Mouse (Mus musculus): ENCODE results near the gene Mthfsd.

The Mthfsd gene

DNA sequence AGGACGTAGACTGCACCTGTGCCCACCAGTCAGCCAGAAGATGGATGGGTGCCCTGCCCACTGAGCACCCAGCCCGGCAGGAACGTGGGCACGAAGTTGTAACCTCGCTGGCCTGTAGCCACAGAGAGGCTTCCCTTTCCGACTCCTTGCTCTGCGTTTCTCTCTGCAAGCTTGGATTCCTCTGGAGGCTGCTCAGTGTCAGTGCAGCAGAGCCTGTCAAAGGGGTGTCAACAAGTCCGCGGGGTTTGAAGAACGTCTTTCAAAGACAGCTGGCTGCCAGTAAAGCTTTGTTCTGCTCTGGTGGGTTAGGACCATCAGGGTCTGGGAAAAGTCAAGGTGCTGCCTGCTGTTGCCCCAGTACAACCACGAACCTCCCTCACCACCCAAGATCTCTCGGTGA lies 36.7 kb downstream of the Mthfsd start:
- DNase-seq: no peak

DNA sequence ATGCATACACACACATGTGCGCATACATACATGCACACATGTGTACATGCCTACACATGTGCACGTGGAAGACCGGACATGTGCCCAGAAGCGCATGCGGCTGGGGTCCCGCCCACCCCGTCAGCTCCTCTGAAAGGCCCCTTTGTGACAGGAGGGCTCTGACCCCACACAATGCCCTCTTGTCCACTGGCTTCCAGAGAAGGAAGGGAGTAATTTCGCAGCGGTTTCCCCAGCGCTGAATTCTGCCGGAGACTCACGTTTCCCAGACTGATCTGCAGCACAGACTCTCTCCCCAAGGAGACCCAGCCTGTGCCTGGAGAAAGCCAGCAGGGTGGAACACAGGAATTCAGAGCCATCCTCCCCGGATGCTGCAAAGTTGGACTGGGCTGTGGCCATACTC lies 44.5 kb downstream of the Mthfsd start:
- DNase-seq: no peak

DNA sequence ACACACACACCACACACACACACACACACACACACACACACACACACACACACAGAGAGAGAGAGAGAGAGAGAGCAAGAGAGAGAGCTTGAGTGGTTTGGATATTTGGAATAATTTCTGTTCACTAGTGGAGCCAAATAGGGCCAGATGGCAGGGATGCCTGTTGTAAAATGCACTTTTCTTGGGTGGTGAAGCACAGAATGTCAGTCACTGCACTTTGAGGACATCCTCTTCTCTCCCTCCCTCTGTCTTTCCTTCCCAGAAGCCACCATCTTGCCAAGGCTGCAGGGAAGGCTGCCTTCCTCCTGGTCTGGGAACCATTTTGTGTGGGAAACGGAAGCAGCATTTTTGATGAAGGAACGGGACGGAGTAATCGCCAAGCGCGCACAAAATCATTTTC lies 45.7 kb downstream of the Mthfsd start:
- DNase-seq: no peak

DNA sequence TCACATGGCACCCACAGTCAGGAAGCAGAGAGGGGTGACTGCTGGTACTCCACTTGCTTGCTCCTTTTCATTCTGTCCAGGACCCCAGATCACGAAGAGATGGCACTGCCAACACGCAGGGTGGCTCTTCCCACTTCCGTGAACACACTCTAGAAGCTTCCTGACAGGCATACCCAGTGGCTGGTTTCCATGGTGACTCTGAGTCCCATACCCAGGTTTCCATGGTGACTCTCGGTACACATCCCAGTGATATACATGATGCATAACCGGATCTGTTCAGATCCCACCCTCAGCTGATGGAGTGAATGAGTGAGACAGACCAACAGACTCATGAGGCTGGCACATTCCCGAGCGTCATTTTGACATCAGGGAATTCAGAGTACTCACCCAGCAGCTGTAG lies 49.1 kb downstream of the Mthfsd start:
- DNase-seq: no peak

DNA sequence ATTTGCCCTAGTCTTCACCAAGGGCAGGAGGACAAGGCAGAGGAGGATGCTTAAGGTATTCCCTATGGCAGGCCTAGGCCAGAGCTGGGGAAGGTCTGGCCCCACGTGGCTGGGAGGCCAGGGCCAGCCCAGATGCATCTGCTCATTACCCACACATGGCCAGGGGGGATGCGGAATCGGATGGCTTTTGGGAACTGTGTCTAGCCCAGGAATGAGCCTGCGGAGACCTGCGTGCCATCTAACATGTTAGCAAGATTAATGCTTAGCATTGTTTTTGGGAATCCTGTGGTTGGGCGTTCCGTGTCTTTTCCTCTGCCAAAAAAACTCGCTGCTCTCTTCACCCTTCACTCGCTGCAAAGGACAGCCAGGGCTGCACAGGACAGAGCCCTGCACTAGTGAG lies 50.1 kb downstream of the Mthfsd start:
- DNase-seq: no peak

DNA sequence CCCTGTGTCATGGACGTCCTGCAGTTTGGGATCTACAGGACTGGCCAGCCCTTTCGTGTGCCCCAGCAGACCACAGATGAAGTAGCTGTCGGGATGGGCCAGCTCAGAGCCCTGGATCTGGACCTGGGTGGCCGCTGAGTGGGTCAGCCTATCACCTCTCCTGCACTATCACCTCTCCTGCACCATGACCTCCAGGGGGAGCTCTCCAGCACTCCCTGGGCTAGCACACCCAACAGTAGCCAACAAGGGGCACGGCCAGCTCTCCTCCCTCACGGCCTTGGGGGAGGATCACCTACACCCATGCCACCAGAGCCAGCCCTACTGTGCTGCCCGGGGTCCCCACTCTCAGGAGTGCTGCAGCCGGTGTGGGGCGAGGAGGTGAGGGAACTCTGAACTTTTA lies 60.8 kb downstream of the Mthfsd start:
- peak; percentile 19 to 39 for DNase-seq

DNA sequence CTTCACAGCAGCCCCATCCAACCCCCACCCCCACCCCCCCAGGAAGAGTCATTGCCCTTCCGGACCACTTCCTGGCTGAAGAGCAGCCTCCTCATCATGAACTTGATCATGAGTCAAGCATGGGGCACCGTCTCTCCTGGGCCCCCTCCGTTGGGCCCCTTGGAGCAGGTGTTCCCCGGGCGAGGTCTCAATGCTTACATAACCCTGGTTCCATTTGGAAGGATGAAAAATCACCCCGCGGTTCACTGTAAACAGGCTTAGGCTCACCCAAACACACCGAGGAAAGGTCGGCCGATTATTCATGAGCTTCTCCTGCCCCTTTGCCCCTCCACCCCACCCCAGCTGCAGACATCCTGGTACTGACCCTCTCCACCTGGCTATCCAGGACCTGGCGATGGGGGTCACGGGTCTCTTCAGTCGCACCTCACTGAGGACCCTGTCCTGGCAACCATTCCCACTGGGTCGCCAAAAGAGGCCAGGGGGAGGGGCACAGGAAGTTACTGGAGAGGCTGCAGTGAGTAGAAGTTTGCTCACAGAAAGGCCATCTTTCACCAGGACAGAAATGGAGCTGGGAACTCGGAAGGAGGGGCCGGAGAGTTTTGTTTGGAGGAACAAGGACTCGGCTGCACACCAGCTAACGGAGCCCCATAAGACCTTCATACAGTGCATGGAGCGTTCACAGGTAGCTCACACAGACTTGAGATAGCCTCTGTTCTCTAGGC lies 64.3 kb downstream of the Mthfsd start:
- no peak for DNase-seq

All from lung, adult 18-20 months (tissue).